Mouse (Mus musculus): ENCODE data around the gene Clip3. TPM values are rescaled to one million over a fixed set of nuclear protein-coding genes. Genes with fewer than 3 reads are reported as not detected.
A peak's percentile ranks its signal among the peaks of the same experiment; 100 is the strongest.

The Clip3 gene
- polyA plus RNA-seq, 1 experiment from 2014 or later = 23.4 TPM

DNA sequence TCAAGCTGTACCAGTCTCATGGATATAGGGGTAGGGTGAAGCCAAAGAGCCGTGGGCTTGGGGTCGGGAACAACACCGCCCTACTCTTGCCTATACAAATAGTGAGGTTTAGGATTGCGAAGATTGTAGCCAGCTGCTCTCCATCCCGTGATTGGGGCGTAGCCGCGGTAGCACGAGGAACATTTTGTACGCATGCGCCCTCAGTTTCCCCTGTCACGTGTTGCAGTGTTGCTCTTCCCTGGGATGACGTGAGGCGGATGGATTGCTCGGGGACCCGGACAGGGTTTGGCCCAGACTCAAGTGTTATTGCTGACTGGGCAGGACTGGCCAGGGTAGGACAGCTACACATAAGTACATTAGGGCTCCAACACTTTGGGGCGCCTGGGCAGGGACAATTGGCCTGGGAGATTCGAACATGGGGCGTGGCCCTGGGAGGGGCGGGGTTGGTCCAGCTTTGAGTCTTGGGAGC lies 10.8 kb upstream of the Clip3 start:
- Histone ChIP-seq H3K9me3 (no peaks in the 10 kb centered on the region), H3K9ac (peak overlapping the region; percentile 38), H3K36me3 (no peaks in the 10 kb centered on the region), H3K27me3 (replicated peaks) (no peaks in the 10 kb centered on the region), H3K4me3 (replicated peaks) (peak overlapping the region; percentile 82), H3K4me2 (replicated peaks) (peak overlapping the region; percentile 86), H3K4me1 (replicated peaks) (peaks cover 4% of the 10 kb centered on the region; the same call in 1 of the 2 replicates), H3K27ac (peak overlapping the region; percentile 98)
- peak; percentile 83 for ATAC-seq
- WGBS = under 1% methylated on average over 20 of the region's 20 CpGs

DNA sequence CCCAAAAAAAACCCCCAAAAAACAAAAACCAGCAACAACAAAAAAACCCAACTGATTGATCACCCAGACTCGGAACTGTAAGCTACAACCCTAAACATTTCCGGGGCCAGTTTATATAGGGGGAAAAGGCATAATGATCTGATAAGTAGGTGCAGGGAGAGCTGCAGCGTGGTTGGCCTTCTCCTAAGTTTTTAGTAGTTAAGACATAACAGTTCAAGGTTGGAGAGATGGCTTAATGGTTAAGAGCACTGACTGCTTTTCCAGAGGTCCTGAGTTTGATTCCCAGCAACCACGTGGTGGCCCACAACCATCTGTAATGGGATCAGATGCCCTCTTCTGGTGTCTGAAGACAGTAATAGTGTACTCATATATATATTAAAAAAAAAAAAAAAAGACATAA lies 10.0 kb upstream of the Clip3 start:
- Histone ChIP-seq H3K27me3 (replicated peaks) (no peaks in the 10 kb centered on the region), H3K4me3 (replicated peaks) (no peak overlapping the region), H3K9me3 (no peaks in the 10 kb centered on the region), H3K27ac (peak overlapping the region; percentile 98; the same call in 1 of the 2 replicates), H3K4me1 (replicated peaks) (peaks cover 4% of the 10 kb centered on the region; the same call in 1 of the 2 replicates), H3K9ac (no peak overlapping the region), H3K36me3 (no peaks in the 10 kb centered on the region), H3K4me2 (replicated peaks) (peak overlapping the region; percentile 86)
- no peak for ATAC-seq
- WGBS = 70% methylated on average over 4 of the region's 4 CpGs

DNA sequence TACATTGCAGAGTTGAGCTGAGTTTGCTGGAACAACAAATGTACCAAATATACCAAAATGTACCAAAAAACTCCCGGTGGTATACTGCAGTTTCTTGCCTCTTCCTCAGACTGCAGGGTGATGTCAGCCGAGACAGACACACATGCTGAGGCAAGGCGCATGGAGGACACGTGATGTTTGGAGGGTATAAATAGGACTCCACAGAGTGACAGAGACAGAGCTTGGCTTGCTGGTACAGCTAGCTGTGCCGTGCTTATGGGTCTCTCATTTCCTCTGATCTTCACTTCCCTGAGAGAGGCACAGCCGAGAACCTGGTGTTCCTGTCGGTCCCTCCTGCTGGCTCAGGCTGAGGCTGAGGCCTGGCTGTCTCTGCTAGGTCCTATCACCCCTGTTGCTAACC lies 8.8 kb upstream of the Clip3 start:
- WGBS = 78% methylated on average over 7 of the region's 7 CpGs

DNA sequence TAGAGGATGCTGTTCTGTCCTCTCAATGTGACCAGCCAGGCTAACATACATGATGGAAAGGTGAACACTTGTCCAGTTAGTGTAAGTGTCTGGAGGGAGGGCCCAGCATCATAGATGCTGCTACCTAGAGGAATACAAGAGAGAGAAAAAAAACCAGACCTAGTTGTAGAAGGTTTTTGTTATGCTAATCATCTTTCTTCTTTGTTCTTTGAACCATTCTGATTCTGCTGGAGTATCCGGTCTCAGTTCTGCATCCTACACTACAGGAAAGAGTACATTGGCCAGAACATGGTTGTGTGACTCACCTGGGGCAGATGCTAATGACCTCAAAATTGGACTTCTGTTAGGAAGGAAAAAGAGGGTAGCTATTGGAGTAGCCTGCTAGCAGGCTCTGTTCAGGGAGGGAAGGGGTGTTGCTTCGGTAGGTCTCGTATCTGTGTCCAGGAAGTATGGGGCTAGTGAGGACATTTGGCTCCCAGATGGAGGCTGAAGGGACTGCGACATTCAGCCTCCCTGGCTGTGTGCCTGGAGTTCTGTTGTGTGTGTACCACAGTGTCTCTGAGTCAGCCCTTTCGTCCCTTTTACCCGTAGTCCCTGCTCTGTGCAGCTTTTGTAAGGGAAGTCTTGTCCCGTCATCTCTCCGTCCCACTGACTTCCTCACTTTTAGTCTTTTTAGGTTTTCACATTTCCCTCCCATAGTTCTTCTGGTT lies 4.7 kb upstream of the Clip3 start:
- no peak overlapping the region for H3K4me2 ChIP-seq (replicated peaks)
- H3K4me3 ChIP-seq (replicated peaks) = no peak overlapping the region
- no peak overlapping the region for H3K9ac ChIP-seq
- H3K4me1 ChIP-seq (replicated peaks) = no peaks in the 10 kb centered on the region
- H3K9me3 ChIP-seq = no peaks in the 10 kb centered on the region
- no peaks in the 10 kb centered on the region for H3K27me3 ChIP-seq (replicated peaks)
- 63% methylated on average over 8 of the region's 8 CpGs for WGBS
- ATAC-seq = no peak
- H3K36me3 ChIP-seq = no peaks in the 10 kb centered on the region
- H3K27ac ChIP-seq = no peak overlapping the region

More for the DNA sequence above, 8.8 kb upstream of the Clip3 start:
- no peak overlapping the region for H3K27ac ChIP-seq
- H3K27me3 ChIP-seq (replicated peaks) = no peaks in the 10 kb centered on the region
- H3K9ac ChIP-seq = no peak overlapping the region
- no peak for ATAC-seq
- H3K36me3 ChIP-seq = no peaks in the 10 kb centered on the region
- H3K4me3 ChIP-seq (replicated peaks) = no peak overlapping the region
- no peak overlapping the region for H3K4me2 ChIP-seq (replicated peaks)
- no peaks in the 10 kb centered on the region for H3K9me3 ChIP-seq
- peaks cover 4% of the 10 kb centered on the region; the same call in 1 of the 2 replicates for H3K4me1 ChIP-seq (replicated peaks)

DNA sequence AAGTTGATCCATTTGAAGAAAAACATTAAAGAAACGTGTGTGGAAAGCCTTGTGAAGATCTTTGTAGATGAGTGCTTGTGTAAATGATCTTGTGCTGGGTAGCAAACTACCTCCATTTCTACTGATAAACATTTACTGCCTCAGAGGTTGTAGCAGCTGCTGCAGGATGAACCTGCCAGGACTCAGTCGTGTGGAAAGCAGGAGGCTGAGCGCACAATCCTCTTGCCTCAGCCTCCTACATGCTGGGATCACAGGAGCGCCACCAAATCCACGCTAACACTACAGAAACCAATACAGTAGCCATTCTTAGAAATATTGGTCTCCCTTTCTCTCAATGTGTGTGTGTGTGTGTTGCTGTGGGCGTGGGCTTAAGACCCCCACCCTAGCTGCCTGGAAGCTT lies 3.5 kb upstream of the Clip3 start:
- Histone ChIP-seq H3K27ac (no peak overlapping the region), H3K4me2 (replicated peaks) (no peak overlapping the region), H3K9me3 (no peaks in the 10 kb centered on the region), H3K4me3 (replicated peaks) (no peak overlapping the region), H3K36me3 (no peaks in the 10 kb centered on the region), H3K27me3 (replicated peaks) (no peaks in the 10 kb centered on the region), H3K4me1 (replicated peaks) (0 out of 2 replicates have a peak, but pooled peaks cover 2% of the 10 kb centered on the region), H3K9ac (no peak overlapping the region)
- WGBS = 61% methylated on average over 6 of the region's 6 CpGs
- ATAC-seq = no peak

DNA sequence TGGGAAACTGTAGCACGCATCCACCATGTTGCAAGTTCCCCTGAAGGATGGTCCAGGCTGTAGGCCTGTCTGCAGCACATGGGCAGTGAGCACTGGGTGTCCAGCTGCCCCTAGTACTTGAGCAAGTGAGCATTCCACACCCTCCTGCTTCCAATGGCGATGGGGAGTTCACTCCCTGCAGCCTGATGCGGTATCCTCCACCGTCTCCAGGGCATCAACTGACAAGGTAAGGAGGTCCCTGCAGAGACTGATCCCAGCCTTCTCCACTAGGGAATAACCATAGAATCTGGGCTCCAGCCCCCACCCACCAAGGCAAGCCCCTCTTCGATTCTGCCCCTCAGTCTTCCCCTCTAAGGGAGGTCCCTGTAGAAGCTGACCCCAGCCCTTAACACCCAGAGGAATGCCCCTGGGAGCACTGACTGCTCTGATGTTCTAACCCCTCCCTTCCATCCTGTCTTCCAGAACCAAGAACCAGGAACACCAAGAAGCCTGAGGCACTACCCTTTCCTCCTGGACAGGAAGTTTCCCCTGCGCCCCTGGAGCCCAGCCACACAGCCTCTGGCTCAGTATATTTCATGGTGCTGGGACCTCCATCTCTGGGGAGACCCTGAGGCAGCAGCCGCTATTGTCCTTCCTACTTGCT lies 2.3 kb upstream of the Clip3 start:
- WGBS = 69% methylated on average over 7 of the region's 7 CpGs
- Histone ChIP-seq H3K4me3 (replicated peaks) (no peak overlapping the region), H3K9me3 (no peaks in the 10 kb centered on the region), H3K4me2 (replicated peaks) (no peak overlapping the region), H3K36me3 (no peaks in the 10 kb centered on the region), H3K4me1 (replicated peaks) (0 out of 2 replicates have a peak, but pooled peaks cover 2% of the 10 kb centered on the region), H3K27ac (no peak overlapping the region), H3K27me3 (replicated peaks) (no peaks in the 10 kb centered on the region), H3K9ac (no peak overlapping the region)
- ATAC-seq = no peak

DNA sequence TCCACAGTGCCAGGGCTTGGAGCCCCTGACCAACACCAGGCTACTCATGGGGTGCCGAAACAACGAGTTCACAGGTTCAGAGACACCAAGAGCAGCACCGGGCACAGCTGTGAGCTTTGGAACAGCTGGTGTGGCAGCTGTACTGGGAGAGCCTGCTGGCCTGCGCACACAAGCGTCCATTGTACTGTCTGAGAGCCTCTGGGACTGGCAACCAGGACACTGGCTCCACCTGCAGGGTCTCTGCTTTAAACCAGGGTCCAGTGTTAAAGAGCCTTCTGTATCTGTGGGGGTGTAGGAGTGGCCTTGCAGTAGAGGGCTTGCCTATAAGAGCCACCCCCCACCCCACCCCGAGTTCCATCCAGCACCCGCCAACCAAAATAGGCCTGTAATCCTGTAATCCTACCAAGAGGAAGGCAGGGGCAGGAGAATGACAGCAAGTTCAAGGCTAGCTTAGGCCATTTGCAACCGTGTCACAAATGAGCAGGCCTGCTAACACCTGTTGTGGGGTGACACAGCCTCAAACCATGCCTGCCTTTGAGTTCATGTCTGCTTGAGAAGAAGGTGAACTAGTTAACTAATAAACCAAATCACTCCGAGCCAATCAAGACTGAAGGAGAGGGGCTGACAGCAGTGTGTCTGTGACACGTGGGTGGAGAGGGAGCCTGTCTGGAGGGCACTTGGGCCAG lies 1.7 kb upstream of the Clip3 start:
- Histone ChIP-seq H3K36me3 (no peaks in the 10 kb centered on the region), H3K9ac (no peak overlapping the region), H3K27me3 (replicated peaks) (no peaks in the 10 kb centered on the region), H3K4me3 (replicated peaks) (no peak overlapping the region), H3K27ac (no peak overlapping the region), H3K4me2 (replicated peaks) (no peak overlapping the region), H3K4me1 (replicated peaks) (0 out of 2 replicates have a peak, but pooled peaks cover 2% of the 10 kb centered on the region), H3K9me3 (no peaks in the 10 kb centered on the region)
- WGBS = 56% methylated on average over 10 of the region's 10 CpGs
- ATAC-seq = peak; percentile 51; the same call in 1 of the 2 replicates

DNA sequence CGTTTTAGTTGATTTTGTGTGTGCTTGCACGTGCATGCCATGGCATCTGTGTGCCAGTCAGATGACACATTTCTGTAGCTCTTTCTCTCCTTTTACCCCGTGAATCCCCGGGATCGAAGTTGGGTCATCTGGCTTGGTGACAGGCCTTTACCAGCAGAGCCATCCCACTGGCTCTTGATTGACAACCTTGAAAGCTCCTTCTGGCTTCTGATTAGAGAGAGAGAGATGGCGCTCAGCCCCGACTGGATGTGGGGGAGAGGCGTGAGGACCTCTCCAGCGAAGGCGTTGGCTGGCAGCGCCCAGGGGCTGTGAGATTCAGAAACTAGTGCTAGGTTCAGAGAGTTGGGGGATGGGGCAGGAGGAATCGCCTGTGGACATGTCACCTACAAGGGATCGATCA lies 2.3 kb downstream of the Clip3 start:
- Histone ChIP-seq H3K36me3 (peaks cover 4% of the 10 kb centered on the region; the same call in 1 of the 2 replicates), H3K9me3 (no peaks in the 10 kb centered on the region), H3K27ac (no peak overlapping the region), H3K4me1 (replicated peaks) (0 out of 2 replicates have a peak, but pooled peaks cover 2% of the 10 kb centered on the region), H3K27me3 (replicated peaks) (no peaks in the 10 kb centered on the region), H3K4me2 (replicated peaks) (no peak overlapping the region), H3K9ac (no peak overlapping the region), H3K4me3 (replicated peaks) (no peak overlapping the region)
- WGBS = 81% methylated on average over 13 of the region's 13 CpGs
- no peak for ATAC-seq

DNA sequence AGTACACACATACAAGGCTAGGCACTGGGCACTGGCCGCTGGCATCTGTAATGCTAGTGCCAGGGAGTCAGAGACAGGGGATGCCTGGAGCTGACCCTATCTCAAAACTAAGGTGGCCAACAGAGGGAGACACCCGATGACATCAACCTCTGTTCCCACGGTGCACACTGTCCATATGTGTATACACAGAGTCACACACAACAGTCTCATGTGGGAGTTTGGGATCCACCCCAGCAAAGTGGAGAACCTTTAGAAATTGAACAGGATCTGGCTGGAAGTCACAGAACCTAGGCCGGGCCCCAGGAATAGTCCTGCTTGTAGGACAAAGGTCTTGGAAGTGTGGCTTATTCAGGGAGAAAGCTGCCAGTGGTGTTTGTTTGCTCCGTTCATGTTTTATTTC lies 2.8 kb downstream of the Clip3 start:
- no peak for ATAC-seq
- Histone ChIP-seq H3K27ac (no peak overlapping the region), H3K4me2 (replicated peaks) (no peak overlapping the region), H3K4me1 (replicated peaks) (0 out of 2 replicates have a peak, but pooled peaks cover 2% of the 10 kb centered on the region), H3K9me3 (no peaks in the 10 kb centered on the region), H3K9ac (no peak overlapping the region), H3K27me3 (replicated peaks) (no peaks in the 10 kb centered on the region), H3K4me3 (replicated peaks) (no peak overlapping the region), H3K36me3 (peaks cover 4% of the 10 kb centered on the region; the same call in 1 of the 2 replicates)
- 88% methylated on average over 5 of the region's 5 CpGs for WGBS

DNA sequence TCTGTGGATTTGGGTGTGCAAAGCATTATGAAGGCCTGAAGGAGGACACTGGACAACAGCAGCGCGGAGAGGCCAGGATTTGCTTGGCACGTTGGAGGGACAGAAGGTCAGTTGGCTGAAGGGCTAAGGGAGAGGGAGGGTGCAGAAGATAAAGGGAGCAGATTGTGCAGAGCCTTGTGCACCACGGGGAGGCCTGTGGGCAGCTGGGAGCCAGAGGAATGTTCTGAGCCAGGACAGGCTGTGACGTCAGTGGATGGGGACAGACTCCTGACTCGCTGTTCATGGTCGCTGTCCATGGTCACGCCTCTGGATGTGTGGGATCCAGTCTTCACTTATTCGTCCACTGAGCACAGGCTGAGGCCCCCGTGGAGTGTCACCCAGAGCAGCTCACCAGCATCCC lies 3.6 kb downstream of the Clip3 start:
- Histone ChIP-seq H3K27ac (no peak overlapping the region), H3K36me3 (peaks cover 4% of the 10 kb centered on the region; the same call in 1 of the 2 replicates), H3K9ac (no peak overlapping the region), H3K4me1 (replicated peaks) (0 out of 2 replicates have a peak, but pooled peaks cover 2% of the 10 kb centered on the region), H3K4me3 (replicated peaks) (no peak overlapping the region), H3K9me3 (no peaks in the 10 kb centered on the region), H3K27me3 (replicated peaks) (no peaks in the 10 kb centered on the region), H3K4me2 (replicated peaks) (no peak overlapping the region)
- no peak for ATAC-seq
- 52% methylated on average over 10 of the region's 10 CpGs for WGBS

DNA sequence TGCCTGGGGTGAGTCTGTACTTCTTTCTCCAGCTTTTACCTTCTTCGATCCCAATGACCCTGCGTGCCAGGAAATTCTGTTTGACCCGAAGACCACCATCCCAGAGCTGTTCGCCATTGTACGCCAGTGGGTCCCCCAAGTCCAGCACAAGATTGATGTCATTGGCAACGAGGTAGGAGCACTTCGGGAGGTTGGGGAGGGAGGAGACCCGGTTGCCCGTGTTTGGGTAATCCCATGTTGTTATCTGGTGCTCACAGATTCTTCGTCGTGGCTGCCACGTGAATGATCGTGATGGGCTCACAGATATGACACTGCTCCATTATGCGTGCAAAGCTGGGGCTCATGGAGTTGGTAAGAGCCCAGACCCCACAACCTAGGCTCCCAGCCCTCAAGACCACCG lies 5.3 kb downstream of the Clip3 start:
- H3K4me2 ChIP-seq (replicated peaks) = no peak overlapping the region
- H3K4me1 ChIP-seq (replicated peaks) = 0 out of 2 replicates have a peak, but pooled peaks cover 2% of the 10 kb centered on the region
- H3K9me3 ChIP-seq = no peaks in the 10 kb centered on the region
- H3K9ac ChIP-seq = no peak overlapping the region
- no peak for ATAC-seq
- peaks cover 6% of the 10 kb centered on the region for H3K36me3 ChIP-seq
- H3K27me3 ChIP-seq (replicated peaks) = no peaks in the 10 kb centered on the region
- 92% methylated on average over 15 of the region's 15 CpGs for WGBS
- H3K4me3 ChIP-seq (replicated peaks) = no peak overlapping the region
- no peak overlapping the region for H3K27ac ChIP-seq

DNA sequence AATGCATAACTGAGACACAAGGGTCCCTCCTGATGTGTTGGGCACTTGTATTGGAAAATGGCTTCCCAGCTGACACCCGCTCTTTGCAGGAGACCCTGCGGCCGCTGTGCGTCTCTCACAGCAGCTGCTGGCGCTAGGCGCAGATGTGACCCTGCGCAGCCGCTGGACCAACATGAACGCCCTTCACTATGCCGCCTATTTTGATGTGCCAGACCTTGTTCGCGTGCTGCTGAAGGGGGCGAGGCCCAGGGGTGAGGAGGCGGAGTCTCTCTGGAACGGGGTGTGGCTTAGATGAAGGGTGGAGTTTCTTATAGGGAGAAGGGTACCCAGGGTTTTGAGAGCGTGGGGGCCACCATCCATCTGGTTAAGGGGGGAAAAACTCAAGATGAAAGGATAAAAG lies 5.7 kb downstream of the Clip3 start:
- WGBS = 80% methylated on average over 16 of the region's 16 CpGs
- peaks cover 9% of the 10 kb centered on the region for H3K36me3 ChIP-seq

More for the DNA sequence above, 5.7 kb downstream of the Clip3 start:
- Histone ChIP-seq H3K9ac (no peak overlapping the region), H3K9me3 (no peaks in the 10 kb centered on the region), H3K4me2 (replicated peaks) (no peak overlapping the region), H3K4me3 (replicated peaks) (no peak overlapping the region), H3K4me1 (replicated peaks) (no peaks in the 10 kb centered on the region), H3K27ac (no peak overlapping the region), H3K27me3 (replicated peaks) (no peaks in the 10 kb centered on the region)
- 0 out of 2 replicates have a peak, but pooled peaks have one; percentile 32 for ATAC-seq
